Mouse (Mus musculus) liver, embryonic 14.5 days (tissue): ENCODE results near the gene Trim17.

Experiments
- CTCF ChIP-seq: IDR thresholded peaks from 2 replicates; pipeline ENCODE4 v1.5.1; 2016; ENCODE audit warnings: antibody characterized with exemption, low read depth, control low read depth
- EP300 ChIP-seq: IDR thresholded peaks from 2 replicates; pipeline ENCODE4 v1.6.1; 2016; ENCODE audit warnings: antibody characterized with exemption, low read depth

DNA sequence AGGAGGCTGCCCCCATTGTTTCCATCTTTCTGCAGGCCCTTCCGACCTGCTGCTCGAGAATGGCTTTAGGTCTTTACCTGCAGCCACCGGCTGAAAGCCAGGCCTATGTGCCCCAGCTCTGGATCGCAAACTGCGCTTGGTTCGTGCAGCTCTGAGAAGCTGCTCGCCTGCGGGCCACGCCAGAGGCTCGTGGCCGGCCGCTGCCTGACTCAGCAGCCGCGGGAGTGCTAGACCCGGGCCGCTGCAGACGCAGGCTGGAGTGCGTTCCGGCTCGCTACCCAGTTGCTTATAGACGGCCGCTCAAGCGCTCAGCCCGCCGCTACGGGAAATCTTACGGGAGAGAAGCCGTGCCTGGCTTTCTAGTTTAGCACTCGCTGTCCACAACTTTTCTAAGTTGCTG, 22.7 kb downstream of the Trim17 start:
- TF ChIP-seq CTCF, result no peak
- no peak for TF ChIP-seq EP300
